Mouse (Mus musculus) right cerebral cortex, postnatal 10 days (tissue): ENCODE measurements at regions not wholly inside any gene's neighbourhood (a gene's known extent, or its start where the extent isn't known, plus 50 kb on each side); places are given as distances from the start of the nearest gene placed in this dataset.

Source experiments
- DNase-seq, 2 experiments: peaks; one replicate each; pipeline ENCODE4 v3.0.0; 2021; ENCODE audit warnings: low spot score in 2 of 2

DNA sequence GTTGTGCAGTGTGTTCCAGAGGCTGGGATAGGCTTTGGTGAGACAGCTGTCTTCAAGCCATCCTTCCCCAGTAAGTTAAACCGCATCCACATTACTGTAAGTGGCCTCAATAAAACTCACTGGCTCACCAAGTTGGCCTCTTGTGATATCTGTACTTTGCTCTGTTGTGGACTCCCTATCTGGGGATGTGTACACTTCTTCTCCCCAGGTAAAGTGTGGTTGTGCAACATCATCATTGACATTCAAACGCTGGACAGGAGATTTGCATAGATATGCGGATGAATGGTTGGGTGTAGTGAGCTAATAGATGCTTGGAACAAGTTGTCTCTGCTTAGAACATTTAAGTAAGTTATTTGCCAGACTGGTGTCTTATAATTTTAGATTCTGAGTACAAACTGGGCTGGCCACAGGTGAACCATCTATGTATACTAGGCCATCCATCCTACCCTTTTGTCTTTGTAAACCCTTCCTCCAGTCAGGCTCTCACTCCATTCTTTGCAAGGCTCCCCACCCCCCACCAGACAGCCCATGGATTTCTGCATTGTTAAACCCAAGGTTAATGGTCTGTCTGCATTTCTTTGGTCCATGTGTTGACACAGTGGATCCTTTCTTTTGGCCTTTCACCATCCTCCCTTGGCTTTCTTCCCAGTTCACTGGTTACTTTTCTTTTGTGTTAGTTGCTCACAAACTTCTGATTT lies 303.0 kb downstream of the Plpp3 start:
- DNase-seq: no peak

DNA sequence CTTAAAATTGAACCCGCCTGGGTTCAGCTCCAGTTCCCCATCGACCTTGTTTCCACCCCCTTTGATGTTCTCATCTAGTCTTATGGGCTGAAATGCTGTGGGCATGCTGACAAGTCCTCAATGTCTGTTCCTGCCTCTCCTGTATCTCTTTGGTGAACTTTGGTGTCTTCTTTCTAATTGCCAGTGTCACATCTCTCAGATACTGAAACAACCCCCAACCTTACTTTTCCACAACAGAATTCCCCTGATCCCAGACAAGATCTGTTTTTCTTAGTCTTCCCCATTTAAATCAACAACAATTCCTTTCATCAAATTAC lies 303.5 kb downstream of the Plpp3 start:
- DNase-seq: no peak

DNA sequence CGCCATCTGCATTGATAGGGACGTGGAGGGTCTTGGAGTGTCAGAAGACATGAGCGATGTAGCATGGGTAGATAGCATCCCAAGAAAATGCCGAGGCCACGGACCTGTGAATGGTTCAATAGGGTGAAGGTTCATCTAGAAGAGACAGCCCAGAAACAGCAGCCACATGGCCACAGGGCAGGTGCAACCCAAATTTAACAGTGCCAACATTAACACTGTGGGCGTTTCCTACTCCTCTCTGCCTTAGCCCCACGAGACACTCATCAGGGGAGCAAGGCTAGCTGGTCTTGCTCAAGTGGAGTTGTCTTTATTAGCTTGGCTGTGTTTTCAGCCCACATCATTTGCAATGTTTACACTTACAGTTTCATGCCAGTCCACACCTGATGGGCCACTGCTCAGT lies 310.7 kb downstream of the Plpp3 start:
- DNase-seq: no peak

DNA sequence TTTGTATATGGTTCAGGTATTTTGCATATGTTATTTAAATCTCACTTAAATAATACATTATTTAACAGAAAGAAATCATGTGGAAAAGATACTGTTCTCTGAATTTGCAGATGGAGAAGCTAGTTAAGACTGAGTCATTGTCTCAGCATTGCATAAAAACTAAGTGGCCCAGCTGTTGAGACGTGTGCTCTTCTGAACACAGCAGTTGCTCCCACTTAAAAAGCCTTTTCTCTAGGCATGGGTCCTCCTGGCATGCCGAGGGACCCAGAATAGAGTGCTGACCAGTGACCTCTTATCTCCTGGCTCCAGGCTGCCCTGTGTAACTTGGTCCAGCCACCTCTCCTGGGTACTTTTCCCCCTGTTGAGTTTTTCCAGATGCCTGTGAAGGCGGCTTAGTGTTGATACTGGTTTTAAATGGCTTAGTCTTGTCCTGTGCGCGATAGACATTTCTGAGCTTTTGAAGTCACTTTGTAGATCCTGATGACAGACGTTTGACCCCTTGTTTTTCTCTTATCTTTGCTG lies 312.2 kb downstream of the Plpp3 start:
- DNase-seq: no peak

DNA sequence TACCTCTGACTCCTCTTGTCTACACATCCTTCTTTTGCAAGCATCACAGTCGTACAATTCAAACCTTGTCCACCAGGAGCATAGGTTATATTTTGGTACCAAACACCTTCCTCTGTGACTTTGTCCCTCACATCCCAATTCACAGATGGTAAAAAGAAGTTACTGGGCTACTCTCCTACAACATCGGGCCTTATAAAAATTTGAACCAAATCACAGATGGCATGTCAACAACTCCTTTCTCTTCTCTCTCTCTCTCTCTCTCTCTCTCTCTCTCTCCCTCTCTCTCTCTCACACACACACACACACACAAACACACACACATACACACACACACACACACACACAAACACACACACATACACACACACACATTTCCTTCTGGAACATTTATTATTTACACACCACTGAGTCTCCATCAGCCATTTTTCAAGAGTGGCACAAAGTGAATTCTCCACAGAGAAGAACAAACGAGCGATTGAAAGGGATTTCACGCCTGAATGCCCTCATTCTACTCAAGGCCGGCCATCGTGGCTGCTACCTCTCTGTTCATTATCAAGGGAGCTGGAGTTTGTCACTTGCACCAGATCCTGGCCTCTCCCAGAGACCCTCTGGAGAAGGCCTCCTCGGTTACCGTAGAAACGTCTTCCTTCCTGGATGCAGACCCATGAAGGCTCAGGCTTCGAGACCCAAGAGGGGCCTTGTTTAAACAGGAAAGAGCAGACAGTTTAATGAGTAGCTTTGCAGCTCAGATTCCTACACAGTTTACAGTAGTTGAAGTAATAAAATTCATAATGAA lies 314.7 kb upstream of the Gm12728 start:
- DNase-seq: peak; percentile 76 to 85

DNA sequence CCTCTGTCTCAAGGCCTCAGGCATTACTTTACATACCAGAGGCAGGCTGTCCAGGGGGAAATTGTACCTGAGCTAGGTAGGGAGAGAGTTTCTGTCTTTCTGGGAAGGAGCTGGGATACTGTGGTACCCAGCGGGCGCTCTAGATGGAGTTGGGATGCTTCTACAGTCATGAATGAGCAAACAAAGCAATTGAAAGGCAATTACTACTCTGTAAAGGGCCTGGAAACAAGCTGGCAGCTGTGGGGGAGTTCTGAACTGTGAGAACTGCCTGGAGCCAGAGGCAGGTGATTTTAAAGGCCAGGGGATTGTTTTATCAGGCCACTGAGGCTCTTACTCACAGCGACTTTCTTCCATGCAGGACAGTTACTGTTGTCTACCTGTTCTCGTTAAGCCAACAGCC lies 313.3 kb upstream of the Gm12728 start:
- no peak for DNase-seq

DNA sequence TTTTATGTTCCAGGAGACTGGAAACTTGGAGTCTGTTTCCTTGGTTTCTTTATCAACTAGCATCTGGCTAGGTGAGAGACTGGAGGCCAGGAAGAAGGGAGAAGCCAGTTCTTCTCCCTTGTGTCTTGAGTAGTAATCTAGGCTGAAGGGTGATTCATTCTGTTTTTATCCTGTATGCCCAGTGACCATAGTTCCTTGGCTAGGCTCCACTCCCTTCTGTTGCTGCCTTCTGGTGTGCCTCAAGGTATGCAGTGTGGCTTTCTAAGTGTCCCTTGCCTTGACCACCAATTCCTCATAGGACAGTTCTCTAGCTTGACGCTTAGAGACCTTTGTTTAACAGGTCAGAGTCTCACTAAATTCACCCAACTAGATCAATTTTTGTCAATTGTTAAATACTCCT lies 303.3 kb upstream of the Gm12728 start:
- no peak for DNase-seq

DNA sequence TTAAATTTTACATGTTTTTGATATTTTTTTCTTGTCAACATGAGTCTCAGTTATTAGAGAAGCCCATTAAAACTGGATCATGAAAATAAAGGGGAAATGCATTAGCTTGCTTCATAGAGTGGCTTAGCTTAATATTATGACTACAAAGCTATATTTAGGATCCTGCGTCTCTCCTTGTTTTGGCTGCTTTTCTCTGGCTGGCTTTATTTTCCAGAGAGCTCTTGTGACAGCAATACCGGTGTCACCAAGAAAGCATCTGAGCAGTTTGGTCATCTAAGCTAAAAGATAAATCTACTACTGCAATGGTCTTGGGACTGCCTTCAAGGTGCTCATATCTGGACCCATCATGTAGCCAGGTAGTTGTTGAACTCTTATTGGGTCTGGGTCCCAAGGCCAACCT lies 293.5 kb upstream of the Gm12728 start:
- no peak for DNase-seq

DNA sequence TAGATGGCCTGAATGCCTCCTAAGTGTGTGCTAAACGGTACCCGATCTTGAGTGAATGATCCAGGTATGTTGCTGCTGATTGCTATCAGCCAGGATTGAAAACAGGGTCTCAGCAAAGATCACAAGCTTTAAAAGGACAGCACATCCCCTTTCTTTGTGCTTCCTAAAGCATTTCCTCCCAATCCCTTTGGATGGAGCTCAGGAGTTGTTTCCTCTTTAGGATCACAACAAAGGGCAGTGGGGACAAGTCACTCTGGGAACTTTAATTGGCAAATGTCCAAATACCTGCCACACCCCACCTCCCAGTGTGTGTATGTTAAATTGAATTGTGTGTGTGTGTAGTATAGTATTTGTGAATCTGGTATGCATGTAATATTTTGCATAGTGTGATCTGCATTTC lies 283.5 kb upstream of the Gm12728 start:
- DNase-seq: no peak

DNA sequence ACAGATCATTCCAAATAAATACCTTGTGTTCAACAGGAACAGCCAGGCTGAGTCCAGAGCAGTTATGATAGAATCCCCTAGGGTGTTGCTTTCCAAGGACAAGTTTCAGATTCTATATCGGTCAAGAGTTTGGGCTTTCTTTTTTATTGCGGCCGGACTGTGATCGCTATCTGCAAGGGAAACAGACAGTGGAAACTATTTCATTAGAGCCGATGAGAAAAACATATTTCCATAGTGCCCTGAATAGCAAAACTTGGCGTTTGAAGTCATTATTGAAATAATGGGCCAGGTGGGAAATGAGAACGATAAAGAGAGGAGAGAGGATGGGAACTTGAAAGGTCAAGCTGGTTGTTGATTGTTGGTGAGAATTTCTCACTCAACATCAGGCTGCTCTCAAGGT lies 282.4 kb upstream of the Gm12728 start:
- no peak for DNase-seq

DNA sequence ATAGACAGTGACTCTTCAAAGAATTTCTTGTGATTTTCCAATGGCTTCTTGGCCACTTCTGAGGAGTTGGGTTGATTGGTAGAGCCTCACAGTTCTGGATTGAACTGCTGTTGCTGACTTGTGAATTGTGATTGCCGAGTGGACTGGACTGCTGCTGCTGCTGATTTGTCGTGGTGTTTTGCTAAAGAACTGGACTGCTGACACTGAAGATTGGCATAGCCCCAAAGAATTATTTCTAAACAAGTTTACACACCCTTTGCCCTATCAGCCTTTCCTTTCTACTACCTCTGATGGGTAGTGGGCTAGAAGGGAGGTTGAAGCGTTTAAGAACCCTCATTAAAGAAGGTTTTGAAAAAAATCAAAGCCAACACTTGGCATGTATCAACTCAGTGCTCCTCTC lies 280.6 kb upstream of the Gm12728 start:
- DNase-seq: no peak

DNA sequence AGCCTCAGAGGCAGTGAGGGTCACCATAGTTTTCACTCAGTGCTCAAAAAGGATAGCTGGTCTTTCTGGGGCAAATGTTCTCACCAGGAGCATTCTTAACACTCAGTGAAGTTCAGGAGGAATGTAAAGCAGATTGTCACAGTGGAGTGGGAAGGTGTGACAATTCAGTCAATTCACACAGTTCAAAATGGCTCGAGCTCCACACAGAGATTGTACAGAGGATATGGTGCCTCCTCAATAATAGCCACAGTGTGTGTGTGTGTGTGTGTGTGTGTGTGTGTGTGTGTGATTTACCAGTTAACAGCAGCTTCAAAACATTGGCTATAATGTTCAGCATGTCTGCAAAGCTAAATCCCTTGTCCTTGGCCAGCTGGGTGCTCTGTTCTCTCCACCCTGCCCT lies 279.3 kb upstream of the Gm12728 start:
- DNase-seq: no peak

DNA sequence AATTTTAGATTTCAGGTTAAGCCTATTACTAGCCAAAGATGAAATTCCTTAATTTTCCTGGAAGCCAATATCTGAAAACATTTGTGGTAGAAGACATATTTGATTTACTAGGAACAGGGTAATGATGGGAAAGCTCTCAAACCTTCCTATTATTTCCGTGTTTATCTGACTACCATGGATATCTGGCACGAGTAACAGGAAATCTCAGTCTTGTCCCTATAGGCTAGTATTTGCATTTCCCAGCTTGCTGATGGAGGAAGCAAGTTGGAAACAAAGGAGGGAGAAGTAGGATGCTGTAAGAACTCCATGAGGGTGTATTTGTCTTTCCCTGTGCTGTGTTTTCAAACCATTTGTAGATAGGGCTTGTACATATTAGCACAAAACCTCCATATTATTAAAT lies 264.5 kb upstream of the Gm12728 start:
- DNase-seq: no peak

DNA sequence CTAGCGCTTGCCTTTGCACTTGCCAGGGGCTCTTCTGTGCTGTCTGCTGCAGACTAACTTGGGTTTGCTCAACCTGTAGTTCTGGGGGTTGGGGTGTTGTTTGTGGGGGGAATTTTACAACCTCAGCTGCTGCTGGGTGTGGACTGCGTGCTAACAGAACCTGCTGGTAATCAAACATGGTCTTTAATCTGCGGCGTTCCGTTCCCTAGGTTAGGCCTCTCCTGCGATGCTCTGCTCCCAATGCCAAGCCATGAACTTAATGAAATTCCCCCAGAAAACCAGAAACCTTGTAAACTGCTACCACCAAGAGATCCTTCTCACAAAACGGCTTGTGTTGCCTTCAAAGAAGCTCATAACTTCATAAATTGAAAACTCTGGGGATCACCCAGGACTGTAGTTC lies 262.9 kb upstream of the Gm12728 start:
- DNase-seq: no peak

DNA sequence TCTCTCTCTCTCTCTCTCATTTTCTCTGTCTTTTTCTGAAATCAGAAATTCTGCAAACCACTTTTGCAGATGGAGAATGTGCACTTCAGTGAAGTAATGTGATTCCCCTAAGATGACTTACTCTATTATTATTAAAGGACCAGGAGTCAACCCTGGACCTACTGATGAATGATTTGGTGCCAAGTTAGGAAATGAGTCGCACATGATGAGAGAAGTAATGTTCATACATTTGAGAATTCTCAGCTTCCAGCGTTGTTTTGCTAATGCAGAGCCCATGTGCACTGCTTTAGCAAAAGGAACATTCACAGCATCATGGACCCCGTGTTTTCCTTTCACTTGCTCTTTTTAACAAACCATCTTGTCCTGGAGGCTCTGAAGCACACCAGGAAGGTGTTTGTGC lies 262.4 kb upstream of the Gm12728 start:
- DNase-seq: no peak

DNA sequence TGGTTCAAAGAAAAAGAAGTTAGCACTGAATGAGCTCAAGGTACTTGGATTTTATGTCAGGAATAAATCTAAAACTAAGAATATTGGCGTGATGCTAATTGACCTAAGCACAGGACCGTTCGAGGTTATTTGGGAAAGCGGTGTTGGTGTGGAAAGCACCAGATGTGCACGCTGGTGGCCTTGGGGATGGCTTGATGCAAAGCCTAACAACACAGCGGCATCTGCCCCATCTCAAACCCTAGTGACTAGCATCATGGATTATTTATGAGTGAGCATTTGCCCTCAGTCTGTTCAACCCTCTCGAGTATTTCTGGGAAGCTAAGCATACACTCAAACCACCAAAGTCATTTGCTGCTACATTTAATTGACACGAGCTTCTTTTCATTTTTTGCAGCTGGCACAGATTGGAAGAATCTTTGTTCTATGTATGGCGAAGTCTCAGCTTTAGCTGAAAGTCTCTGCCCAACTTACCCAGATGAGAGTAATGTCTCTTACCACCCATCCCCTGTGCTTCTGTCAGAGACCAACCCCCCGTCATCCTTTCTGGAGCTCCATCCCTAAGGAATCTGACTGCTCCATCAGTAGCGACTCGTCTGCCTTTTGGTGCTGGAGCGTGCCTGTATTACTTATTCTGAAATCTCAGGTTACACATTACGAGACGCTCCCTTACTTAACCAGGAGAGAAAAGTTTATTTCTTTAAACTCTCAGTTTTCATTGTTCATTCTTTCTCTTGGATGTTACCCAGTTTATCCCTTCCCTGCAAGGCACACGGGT lies 257.8 kb upstream of the Gm12728 start:
- no peak for DNase-seq

DNA sequence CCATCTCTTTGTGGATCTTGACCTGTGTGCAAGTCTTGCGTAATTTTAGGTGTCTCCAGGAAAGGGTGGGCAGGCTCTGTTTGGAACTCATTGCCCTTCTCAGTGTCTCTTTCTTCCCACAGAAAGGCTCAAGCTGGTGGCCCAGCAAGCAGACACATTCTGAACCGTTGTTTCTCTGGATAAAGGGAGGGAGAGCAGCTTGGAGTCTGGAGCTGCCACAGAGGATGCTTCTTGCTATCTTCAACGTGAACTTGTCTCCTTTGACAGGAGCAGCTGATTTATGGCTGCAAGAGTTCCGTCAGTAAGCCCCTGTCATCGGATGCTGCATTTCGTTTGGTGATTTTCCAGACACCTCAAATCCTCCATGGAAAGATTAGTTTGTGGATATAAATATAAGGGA lies 254.2 kb upstream of the Gm12728 start:
- no peak for DNase-seq

DNA sequence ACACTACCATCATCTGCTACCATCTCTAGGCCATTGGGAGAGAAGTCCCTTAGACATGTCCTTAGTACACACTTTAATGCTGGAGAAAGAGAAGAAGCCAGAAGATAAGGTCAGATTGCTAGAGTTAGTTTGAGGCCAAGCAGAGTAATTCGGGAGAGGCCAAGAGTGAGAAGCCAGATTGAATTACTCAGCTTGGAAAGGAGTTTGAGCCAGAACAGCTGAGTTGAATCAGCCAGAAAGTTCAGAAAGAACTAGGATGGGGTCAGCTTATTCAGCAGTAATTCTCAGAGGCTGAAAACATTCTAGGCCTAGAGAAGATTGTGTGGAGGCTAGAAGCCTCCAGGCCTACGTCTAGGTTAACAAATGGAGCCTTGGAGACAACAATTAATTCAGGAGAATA lies 244.2 kb upstream of the Gm12728 start:
- DNase-seq: no peak

DNA sequence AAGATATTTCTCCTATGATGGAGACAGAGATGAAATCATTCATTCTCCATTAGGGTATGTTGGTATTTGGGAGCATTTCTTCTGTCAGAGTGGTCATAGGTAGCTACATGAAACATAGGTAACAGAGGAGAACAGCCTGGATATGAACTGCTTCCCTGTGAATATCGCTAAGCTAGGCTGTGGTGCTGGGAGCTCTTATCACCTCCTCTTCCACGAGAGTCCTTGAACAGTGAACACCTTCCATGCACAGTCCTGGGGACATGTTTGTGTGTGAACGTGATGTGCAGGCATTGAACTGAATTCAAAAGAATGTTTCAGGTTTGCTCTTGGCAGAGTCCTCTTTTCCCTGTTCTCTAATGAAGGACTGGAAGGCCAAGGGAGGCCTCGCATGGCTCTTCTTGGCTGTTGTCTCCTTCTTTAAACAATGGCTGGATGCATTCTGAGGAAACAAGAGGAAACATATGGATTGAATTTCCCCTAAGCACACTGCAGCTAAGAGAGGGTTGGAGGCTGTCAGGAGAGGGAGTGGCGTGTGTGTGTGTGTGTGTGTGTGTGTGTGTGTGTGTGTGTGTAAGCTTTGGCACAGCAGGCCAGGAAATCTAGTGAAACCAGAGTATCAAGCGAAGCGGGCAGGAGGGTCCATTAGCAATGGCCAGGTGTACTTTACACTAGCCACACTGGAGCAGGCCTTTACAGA lies 239.8 kb upstream of the Gm12728 start:
- DNase-seq: no peak

DNA sequence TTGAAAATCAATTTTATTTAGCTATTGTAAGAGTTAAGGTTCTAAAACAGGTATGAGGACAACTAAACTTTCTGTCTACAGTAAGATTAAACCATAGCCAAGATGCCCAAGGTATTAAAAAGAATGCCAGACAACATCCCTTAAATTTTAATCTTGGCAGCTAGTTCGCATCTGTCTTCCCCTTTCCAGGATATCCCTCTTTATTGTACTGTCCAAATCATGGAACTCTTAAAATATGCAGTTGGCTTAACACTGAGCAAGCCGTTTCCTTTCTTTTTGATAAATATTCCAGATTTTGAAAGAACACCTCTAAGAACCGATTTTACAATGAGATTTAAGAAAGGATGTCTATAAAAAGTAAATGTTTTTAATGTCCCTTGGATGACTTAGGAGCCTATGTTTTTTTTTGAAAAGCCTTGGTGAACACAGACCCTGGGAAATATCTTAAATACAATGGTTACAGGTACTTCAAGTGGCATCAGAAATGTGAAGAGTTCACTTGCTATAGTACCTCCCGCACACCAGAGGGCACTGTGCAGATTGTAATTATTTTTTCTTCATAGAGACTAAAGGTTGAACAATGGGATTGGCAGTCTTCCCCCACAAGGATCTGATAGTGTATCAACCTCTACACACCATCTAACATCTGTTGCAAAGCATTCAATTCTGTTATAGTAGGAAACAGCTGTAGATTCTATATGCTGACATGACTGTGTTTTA lies 237.5 kb upstream of the Gm12728 start:
- DNase-seq: no peak

DNA sequence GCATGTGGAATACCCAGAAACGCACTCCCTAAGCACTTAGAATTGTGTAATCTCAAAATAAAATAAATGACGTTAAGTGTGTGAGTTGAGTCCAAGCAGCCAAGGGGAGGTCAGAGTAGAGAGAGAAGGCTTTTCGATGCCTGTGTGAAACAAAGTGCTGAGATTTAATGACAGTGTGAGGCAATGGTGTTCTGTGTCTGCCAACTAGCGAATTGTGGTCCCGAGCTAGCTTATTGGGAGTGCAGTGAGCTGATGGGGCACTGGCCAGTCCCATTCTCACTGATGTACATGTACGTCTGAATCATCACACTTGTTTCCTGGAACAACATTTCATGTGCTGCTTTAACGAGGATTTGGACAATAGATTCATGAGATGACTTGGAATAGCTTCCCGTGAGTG lies 234.7 kb upstream of the Gm12728 start:
- no peak for DNase-seq

DNA sequence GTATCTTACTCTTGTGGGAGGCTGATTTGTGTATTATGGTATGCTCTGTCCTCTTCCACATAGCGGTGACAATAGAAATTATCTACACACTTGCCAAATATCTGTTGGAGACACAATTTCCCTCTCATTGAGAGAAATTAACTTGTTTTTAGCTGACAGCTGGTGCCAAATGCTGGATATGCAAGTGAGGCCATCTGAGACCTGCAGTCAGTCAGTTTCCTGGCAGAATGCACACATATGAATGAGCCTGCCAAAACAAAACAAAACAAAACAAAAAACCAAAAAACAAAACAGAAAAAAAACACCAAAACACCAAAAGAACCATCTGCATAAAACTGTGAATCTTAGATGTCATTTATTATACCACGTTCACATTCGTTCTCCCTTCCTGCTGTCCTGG lies 233.7 kb upstream of the Gm12728 start:
- no peak for DNase-seq
